Mouse (Mus musculus): ENCODE data around the gene Rpl27. TPM values are rescaled to one million over a fixed set of nuclear protein-coding genes. Genes with fewer than 3 reads are reported as not detected.
"Not testable (repeated sequence)": the region's sequence is repeated elsewhere in the genome, so short reads cannot be mapped to it uniquely, and the experiment has no call there.

Gene Rpl27
- total RNA-seq, 2 experiments from 2014 or later = 31.5 to 34.7 TPM

DNA sequence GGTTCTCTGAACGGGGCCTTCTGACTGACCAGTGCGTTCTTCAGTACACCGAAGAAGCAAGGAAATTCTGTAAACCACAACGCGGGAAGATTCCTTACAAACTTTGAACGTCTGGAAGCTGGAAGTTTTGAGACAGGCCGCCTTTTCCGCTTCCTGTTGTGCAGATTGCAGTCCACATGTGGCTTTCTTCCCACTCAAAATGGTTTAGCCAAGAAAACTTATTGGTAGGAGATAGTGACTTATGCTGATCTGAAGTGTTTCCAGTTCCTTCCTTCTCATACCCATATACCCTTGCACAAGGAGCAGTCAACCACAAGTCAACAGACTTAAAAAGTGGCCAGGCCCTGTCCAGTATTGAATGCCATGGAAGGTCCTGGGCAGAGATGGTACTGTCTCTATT is 15.9 kb upstream of the Rpl27 start:
- DNase-seq (ENCODE audit: extremely low spot score in 1 of 2, low spot score in 2 of 2) = no peak
- no peak for TF ChIP-seq CTCF (IDR thresholded peaks at IDR 0.05)
- Histone ChIP-seq H3K27ac (no peak overlapping the region), H3K4me3 (peak overlapping the region; percentile 75)
- intact Hi-C loops (cut with DNase I) = loop anchor here (2.0 kb wide), 1 partner anchor 127 kb away; the partner anchor contains the start of gene Nbr1

GRCm38 (mm10) chr11:101431327-101431726 is 10.8 kb upstream of the Rpl27 start:
- no peak for DNase-seq (ENCODE audit: extremely low spot score in 1 of 2, low spot score in 2 of 2)
- intact Hi-C loops (cut with DNase I) = no loop called here
- no peak for TF ChIP-seq CTCF (IDR thresholded peaks at IDR 0.05)
- Histone ChIP-seq H3K27ac (no peak overlapping the region), H3K4me3 (no peak overlapping the region)

- intact Hi-C loops (cut with DNase I) = no loop called here
- no peak for DNase-seq (ENCODE audit: extremely low spot score in 1 of 2, low spot score in 2 of 2)
- H3K4me3 ChIP-seq = no peak overlapping the region
- TF ChIP-seq CTCF (IDR thresholded peaks at IDR 0.05) = no peak
- no peak overlapping the region for H3K27ac ChIP-seq
Measured at GRCm38 (mm10) chr11:101433396-101433795, 8.7 kb upstream of the Rpl27 start.

DNA sequence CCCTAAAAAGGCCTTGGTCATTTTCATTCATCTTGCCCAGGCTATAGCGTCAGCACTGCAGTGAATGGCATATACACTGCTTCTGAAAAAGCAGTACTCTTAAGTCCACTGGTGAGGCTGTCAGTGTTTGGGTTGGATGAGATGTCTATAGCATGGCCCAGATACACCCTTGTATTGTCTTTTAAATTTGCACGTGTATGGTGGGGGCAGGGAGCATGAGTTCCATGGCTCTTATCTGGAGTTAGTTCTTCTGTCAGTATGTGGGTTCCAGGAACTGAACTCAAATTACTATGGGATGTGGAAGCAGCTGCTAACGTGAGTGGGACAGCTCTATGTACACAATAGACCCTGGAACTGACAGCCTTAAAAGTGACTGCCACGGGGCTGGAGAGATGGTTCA is 6.3 kb upstream of the Rpl27 start:
- intact Hi-C loops (cut with DNase I) = no loop called here
- no peak for TF ChIP-seq CTCF (IDR thresholded peaks at IDR 0.05)

DNA sequence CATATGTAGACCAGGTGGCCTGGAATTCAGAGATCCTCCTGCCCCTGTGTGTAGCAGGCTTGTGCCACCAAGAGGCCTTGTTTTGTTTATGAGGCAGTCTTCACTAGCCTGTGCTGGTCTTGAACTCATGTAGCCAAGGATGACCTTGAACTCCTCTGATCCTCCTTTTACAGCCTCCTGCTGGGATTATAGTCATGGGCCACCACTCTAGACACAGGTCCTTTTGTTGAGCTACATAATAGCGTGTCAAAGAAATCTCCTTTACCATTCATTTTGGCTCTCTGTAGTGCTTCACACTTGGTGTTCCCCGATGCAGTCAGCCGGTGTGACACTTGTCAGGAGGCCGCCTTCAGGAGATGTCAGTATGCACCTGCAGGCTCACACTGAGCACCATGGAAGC is 5.2 kb upstream of the Rpl27 start:
- TF ChIP-seq CTCF (IDR thresholded peaks at IDR 0.05) = no peak
- H3K27ac ChIP-seq = no peak overlapping the region
- H3K4me3 ChIP-seq = no peak overlapping the region
- no peak for DNase-seq (ENCODE audit: extremely low spot score in 1 of 2, low spot score in 2 of 2)
- intact Hi-C loops (cut with DNase I) = no loop called here

More for the DNA sequence above, 6.3 kb upstream of the Rpl27 start:
- DNase-seq (ENCODE audit: extremely low spot score in 1 of 2, low spot score in 2 of 2) = no peak
- no peak overlapping the region for H3K4me3 ChIP-seq
- no peak overlapping the region for H3K27ac ChIP-seq

DNA sequence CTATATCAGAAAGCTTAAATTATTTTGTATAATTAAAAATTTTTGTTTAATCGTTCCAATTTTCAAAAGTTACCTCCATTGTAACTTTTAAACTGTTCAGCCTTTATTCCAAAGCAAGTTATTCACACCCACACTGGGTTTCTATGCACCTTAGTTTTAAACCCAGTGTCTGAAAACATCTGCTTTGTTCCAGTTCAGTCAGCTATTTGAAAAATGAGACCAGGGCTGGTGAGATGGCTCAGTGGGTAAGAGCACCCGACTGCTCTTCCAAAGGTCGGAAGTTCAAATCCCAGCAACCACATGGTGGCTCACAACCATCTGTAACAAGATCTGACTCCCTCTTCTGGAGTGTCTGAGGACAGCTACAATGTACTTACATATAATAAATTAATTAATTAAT is 4.1 kb upstream of the Rpl27 start:
- H3K27ac ChIP-seq; intact Hi-C loops (cut with DNase I); DNase-seq (ENCODE audit: extremely low spot score in 1 of 2, low spot score in 2 of 2); H3K4me3 ChIP-seq: not testable (repeated sequence)

DNA sequence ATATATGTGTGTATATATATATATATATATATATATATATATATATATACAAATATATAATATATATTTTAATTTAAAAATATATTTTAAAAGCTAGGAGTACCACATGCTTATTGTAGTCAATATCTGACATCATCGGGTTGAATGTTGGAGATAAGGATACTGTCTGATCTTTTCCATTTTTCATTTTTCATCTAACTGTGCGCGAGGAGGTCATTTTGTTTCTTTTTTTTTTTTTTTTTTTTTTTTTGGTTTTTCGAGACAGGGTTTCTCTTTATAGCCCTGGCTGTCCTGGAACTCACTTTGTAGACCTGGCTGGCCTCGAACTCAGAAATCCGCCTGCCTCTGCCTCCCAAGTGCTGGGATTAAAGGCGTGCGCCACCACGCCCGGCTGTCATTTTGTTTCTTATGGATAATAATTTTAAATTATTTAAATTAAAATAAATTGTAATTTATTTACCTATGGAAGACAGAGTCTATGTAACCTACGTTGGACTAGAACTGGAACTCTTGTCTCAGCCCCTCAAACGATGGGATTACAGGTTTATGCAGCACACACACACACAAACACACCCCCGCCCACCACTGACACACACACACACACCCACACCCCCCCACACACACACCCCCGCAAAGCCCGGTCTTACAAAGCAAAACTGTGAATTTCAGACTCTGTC is 510 bp upstream of the Rpl27 start:
- intact Hi-C loops (cut with DNase I) = loop anchor here (1.0 to 2.0 kb wide), 2 partner anchors 17 to 111 kb away; partner anchors contain the start of genes Gm27029, Nbr1, Ptges3l and Rundc1
- DNase-seq (ENCODE audit: extremely low spot score in 1 of 2, low spot score in 2 of 2); H3K4me3 ChIP-seq; H3K27ac ChIP-seq: not testable (repeated sequence)

- intact Hi-C loops (cut with DNase I) = loop anchor here (1.0 to 2.0 kb wide), 2 partner anchors 18 to 110 kb away; partner anchors contain the start of genes Gm27029, Nbr1, Ptges3l and Rundc1
- peak overlapping the region; percentile 94 for H3K27ac ChIP-seq
- no peak for DNase-seq (ENCODE audit: extremely low spot score in 1 of 2, low spot score in 2 of 2)
- TF ChIP-seq CTCF (IDR thresholded peaks at IDR 0.05) = no peak
- H3K4me3 ChIP-seq = peak overlapping the region; percentile 95
Measured at GRCm38 (mm10) chr11:101442760-101443159, 662 bp downstream of the Rpl27 start.

DNA sequence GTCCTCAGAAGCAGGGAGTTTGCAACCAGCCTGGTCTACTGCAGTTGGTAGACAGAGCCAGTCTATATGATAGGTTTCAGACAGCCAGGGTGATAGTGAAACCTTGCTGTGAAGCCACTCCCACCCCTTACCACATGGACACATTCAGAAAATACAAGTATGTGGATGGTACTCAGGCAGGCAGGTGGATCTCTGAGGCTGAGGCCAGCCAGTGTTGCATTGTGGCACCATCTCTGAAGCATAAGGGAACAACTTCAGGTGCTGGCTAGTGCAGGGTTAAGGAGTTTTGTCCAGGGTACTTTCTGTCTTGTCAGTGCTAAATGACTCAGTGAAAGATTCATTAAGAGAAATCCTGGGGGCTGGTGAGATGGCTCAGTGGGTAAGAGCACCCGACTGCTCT is 4.2 kb downstream of the Rpl27 start:
- Histone ChIP-seq H3K4me3 (no peak overlapping the region), H3K27ac (no peak overlapping the region)
- intact Hi-C loops (cut with DNase I) = no loop called here
- no peak for TF ChIP-seq CTCF (IDR thresholded peaks at IDR 0.05)
- no peak for DNase-seq (ENCODE audit: extremely low spot score in 1 of 2, low spot score in 2 of 2)

- H3K4me3 ChIP-seq; DNase-seq (ENCODE audit: extremely low spot score in 1 of 2, low spot score in 2 of 2); H3K27ac ChIP-seq; intact Hi-C loops (cut with DNase I): not testable (repeated sequence)
Measured at GRCm38 (mm10) chr11:101446860-101447259, 4.8 kb downstream of the Rpl27 start.

GRCm38 (mm10) chr11:101447786-101448185 is 5.7 kb downstream of the Rpl27 start:
- intact Hi-C loops (cut with DNase I) = loop anchor here (2.0 kb wide), 1 partner anchor 17 kb away; the partner anchor contains the start of gene Rnd2

GRCm38 (mm10) chr11:101448274-101448746 is 6.2 kb downstream of the Rpl27 start, which contains the start of gene Ifi35:
Ifi35 (plus strand) TSS chr11:101448407.
- TF ChIP-seq CTCF (IDR thresholded peaks at IDR 0.05) = no peak
- intact Hi-C loops (cut with DNase I) = loop anchor here (2.0 kb wide), 1 partner anchor 16 kb away; the partner anchor contains the start of gene Rnd2
- peak within 1 kb of the TSS; percentile 66; the same call in 1 of the 2 replicates for H3K27ac ChIP-seq
- peak within 1 kb of the TSS; percentile 33 for H3K4me3 ChIP-seq
- no peak for DNase-seq (ENCODE audit: extremely low spot score in 1 of 2, low spot score in 2 of 2)

More at GRCm38 (mm10) chr11:101447786-101448185, 5.7 kb downstream of the Rpl27 start:
- no peak for DNase-seq (ENCODE audit: extremely low spot score in 1 of 2, low spot score in 2 of 2)
- Histone ChIP-seq H3K27ac (no peak overlapping the region), H3K4me3 (no peak overlapping the region)
- TF ChIP-seq CTCF (IDR thresholded peaks at IDR 0.05) = no peak
